Mouse (Mus musculus) right cerebral cortex, postnatal 25 days (tissue): Measurements from ENCODE around the gene Fzr1.

Experiments
- DNase-seq: peaks from one replicate; pipeline ENCODE4 v3.0.0; 2022

Gene Fzr1

GRCm38 (mm10) chr10:81401205-81401520 is 22.8 kb upstream of the Fzr1 start:
- DNase-seq, result no peak

- DNase-seq, result no peak
Measured at GRCm38 (mm10) chr10:81400371-81401204, 22.3 kb upstream of the Fzr1 start.

DNA sequence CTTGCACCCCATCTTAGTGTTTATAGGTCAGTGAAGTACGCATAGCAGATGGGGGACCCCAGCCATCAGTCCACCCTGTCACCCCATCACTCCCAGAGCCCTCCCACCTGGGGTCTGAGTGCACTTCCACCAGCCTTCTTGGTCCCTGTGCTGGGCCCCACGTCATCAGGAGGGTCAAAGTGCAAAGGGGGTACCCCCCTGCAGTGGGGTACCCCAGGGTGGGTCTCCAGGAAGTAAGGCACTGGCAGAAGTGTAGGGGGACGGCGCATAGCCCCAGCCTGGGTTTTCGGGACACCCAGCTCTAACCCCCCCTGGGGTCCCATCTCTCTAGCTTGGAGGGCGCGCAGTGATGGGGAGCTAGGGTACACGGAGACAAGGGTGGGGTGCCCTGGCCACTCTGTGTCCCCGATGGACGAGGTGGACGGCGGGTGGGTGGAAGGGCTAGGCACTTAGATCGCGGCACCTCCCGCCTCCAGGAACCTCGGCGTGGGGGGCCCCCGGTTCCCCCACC is 21.5 kb upstream of the Fzr1 start:
- DNase-seq, result no peak

- no peak for DNase-seq
Measured at GRCm38 (mm10) chr10:81399296-81399695, 21.0 kb upstream of the Fzr1 start.

DNA sequence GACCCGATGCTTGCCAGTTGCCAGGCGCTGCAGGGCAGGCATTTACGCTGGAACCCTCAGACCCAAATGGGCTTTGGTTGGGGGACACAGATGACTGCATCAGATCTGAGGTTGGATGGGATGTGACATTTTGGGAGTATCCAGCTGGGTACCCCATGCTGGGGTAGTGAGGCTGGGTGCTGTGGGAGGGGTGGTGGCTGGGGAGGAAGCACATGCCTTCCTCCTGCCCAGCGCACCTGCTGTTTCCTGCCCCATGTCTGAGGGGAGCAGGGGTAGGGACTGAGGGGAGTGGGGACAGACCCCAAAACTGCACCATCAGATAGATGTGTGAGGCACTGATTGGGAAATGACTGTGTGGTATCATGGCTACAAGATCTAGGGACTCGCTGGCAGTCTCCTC is 18.4 kb upstream of the Fzr1 start:
- DNase-seq, result no peak

DNA sequence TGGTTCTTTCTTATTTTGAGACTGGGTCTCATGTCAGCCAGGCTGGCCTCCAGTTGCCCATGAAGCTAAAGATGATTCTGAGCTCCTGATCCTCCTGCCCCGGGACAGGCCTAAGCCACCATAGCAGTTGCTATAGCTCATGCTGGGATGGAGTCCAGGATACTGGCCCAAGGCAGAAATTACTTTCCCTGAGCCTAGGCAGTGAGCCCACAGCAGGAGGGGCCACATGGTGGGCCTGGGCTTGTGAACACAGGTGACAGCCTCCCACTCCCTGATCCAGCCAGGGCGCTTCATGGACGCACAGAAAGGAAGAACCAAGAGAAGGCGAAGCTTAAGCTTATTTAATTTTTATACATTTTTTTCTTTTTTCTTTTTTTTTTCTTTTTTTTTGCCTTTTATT is 17.5 kb upstream of the Fzr1 start:
- DNase-seq, result no peak

DNA sequence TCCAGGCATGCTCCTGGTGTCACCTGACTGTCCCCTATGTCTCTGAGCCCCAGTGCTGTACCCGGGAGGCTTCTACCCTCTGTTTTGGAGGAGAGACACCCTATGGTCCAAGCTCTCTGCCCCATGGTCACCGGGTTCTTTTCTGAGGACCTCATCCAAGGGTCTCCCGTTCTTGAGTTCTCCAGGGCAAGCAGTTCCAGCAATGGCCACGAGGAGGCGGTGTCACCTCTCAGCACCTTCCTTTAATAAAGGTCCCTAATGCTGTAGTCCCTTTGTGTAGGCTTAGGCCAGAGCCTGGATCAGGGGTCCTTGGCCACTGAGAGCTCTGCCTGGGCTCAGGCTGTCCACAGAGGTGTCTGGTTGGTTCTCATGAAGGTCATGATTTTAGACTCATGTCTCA is 16.8 kb upstream of the Fzr1 start:
- DNase-seq, result no peak

GRCm38 (mm10) chr10:81393456-81394063 is 15.2 kb upstream of the Fzr1 start:
- no peak for DNase-seq

GRCm38 (mm10) chr10:81392781-81393185 is 14.5 kb upstream of the Fzr1 start, which contains the start of gene Smim24:
Smim24 (plus strand) TSS chr10:81393051.
- no peak for DNase-seq

DNA sequence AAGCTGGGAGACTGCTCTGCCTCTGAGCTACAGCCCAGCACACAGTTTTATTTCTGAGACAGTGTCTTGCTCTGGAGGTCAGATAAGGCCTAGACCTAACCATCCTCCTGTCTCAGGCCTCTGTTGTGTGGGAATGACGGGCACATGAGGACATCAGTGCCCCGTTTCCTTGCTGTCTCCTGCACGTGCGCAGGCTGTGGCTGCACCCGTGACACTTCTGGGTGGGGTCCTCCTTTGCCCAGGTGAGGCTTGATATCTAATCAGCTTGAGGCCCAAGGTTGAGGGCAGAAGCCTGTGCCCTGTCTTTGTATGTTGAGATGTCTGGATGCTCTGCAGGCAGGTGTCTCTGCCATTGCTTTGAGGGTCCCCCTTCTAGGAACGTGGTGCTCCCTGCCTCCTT is 14.0 kb upstream of the Fzr1 start:
- DNase-seq, result no peak

DNA sequence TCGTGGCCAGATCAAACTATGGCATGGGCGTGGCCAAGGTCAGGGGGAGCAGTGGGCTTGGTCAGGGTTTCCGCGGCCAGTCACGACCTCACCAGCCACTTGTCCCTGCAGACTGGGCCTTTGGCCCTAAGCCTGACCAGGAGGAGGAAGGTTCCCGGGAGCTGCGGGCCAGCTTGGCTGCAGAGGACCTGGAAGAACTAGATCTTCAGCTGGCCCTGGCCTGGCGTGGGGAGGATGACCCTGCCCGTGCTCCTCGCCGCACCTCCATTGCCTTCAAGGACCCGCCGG is 12.3 kb upstream of the Fzr1 start:
- DNase-seq, result no peak

- peak; percentile 63 for DNase-seq
Measured at GRCm38 (mm10) chr10:81389801-81390677, 11.7 kb upstream of the Fzr1 start.

GRCm38 (mm10) chr10:81389373-81389772 is 11.1 kb upstream of the Fzr1 start:
- no peak for DNase-seq

DNA sequence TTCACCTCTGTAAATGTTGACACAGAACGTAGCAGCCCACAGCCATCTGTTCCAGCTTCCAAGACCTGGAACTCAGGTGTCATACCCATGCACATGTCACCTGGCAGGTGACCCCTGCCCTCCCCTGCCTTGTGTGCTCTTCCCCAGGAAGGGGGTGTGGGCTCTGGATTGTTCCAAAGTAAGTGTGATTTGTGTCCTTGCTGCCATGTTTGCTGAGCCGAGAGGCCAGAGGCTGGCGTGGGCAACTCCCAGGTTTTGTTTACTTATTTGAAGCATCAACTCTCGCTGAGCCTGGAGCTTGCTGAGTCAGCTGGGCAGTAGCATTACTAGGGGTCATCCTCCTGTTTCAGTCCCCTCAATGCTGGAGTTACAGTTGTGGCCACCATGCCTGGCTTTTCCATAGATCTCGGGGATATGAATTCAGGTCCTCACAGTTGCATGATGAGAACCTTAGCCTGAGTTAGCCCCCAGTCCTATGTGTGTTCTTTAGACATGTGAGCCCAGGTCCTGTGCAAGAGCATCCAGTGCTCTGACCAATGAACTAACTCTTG is 10.3 kb upstream of the Fzr1 start, which contains the start of gene Gm48552:
Gene Gm48552, plus strand, starts transcription at position 501 of the 551 bp plus-strand sequence.
- DNase-seq, result no peak

DNA sequence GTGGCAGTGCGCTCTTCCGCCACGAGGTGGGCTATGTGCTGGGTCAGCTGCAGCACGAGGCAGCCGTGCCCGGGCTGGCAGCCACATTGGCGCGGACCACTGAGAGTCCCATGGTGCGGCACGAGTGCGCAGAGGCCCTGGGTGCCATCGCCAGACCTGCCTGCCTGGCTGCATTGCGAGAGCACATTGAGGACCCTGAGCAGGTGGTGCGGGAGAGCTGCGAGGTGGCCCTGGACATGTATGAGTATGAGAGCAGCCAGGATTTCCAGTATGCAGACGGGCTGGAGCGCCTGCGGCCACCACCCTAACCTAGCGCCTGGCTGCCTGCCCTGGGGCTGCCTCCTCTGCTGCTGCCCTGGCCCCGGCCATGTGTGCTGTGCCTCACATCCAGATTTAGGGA is 9.4 kb upstream of the Fzr1 start:
- no peak for DNase-seq

DNA sequence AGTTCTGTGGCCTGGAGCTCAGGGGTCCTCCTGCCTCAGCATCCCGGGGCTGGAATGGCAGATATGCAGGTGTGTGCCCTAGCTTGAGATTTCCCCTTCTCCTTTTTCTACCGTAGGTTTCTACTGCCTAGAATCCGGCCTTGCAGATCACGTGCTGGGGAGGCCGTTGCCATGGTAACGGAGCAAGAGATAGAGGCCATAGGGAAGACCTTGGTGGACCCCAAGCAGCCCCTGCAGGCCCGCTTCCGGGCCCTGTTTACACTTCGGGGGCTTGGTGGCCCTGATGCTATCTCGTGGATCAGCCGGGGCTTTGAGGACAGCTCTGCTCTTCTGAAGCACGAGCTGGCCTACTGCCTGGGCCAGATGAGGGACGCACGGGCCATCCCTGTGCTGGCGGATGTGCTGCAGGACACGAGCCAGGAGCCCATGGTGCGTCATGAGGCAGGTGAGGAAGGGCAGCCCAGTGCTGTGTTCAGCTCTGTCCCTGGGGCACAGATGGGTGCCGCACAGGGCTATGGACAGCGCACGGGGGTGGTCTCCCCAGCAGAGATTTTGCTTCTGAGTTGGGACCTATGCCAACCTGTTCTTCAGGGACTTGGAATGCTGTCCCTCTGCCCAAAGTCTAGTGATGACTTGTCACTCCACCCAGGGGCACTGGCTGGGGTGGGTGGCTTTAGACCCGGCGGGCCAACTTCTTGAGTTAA is 7.4 kb upstream of the Fzr1 start:
- DNase-seq, result no peak

GRCm38 (mm10) chr10:81384605-81384982 is 6.3 kb upstream of the Fzr1 start:
- no peak for DNase-seq

DNA sequence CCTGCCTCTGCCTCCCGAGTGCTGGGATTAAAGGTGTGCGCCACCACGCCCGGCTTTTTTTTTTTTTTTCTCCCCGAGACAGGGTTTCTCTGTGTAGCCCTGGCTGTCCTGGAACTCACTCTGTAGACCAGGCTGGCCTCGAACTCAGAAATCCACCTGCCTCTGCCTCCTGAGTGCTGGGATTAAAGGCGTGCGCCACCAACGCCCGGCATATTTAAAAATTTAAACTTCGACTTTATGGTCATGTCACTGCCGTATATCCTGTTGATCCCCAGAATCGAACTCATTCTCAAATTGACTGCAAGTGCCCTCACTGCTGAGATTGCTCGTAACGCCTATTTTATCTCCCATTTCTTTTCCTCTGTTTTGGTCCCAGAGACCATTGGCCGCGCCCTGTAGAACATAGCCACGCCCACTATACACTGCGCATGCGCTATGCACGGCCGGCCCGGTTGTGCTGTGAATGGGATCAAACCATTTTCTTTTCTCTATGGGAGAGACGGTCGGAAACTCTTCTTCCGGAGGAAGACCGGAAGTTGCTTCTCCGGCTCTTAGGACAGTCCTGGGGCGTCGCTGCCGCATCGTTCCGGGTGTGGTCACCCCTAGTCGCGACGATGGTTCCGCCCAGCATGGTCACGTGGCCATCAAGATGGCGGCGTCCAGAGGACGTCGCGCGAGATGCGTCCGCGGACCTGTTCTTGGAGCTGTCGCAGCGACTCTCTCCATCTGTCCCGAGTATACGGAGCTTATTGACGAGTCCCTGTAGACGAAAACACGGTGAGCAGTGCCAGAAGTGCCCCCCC is 5.7 kb upstream of the Fzr1 start, which contains the start of the genes Dohh and Gm48551:
Gene Dohh, plus strand, starts transcription at position 627 of the 803 bp plus-strand sequence.
Gene Gm48551, plus strand, starts transcription at position 665 of the 803 bp plus-strand sequence.
- DNase-seq, result peak; percentile 97

GRCm38 (mm10) chr10:81382039-81382438 is 3.7 kb upstream of the Fzr1 start:
- DNase-seq, result no peak

DNA sequence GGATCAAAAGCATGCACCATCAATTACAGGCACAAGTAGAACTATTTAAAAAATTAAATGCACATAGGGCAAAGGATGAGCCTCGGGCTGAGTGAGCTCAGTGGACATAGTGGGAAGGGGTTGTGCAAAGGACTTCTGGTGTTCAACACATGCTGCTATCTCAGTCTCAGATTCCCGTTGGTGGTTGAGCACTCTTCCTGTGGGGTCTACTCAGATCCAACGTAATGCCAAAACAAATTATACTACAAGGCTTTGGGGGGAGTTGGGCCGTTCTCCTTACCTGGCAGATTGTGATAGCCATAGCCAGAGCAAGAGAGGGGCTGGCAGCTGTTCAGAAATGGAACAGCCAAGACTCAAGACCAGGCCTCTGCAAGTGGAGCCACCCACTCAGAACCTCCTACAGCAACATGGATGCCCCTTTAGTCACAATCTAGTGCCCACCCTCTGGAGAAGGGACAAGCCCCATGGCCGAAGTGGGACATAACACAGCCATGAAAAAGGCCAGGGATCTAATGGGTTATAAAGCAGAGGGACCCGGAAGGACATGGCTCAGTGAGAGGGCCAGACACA is 1.6 kb upstream of the Fzr1 start:
- no peak for DNase-seq

- DNase-seq, result no peak
Measured at GRCm38 (mm10) chr10:81379183-81379553, 852 bp upstream of the Fzr1 start.
